ENCODE assay signal across 42 mouse cellular contexts in genomic region chr2:11612939-11613338, GRCm38 (mm10). TPM values are rescaled to one million over a fixed set of nuclear protein-coding genes. Genes with fewer than 3 reads are reported as not detected.
"Had no signal": no experiment of that assay in that cellular context is flagged by ENCODE, and none has a peak within 500 bp of the region (broad histone marks: within the 10 kb centered on the region; RNA-seq: fewer than 3 reads in every experiment).

No protein-coding gene starts in this region.

RNA-seq across cellular contexts. Expression of gene Gm17490, which starts 13.1 kb away (rescaled TPM):
- total RNA-seq: heart, postnatal 10 days; heart, postnatal 14 days; heart, postnatal 25 days; heart, postnatal 36 days; heart, postnatal 4 days; hematopoietic stem cell, adult 5-6 weeks; hindbrain, postnatal 0 days; layer of hippocampus, adult 18-20 months; layer of hippocampus, adult 2 months; layer of hippocampus, adult 8-10 months; layer of hippocampus, postnatal 10 days; layer of hippocampus, postnatal 14 days; layer of hippocampus, postnatal 25 days; layer of hippocampus, postnatal 36 days; left cerebral cortex, adult 18-20 months; left cerebral cortex, adult 2 months; left cerebral cortex, adult 8-10 months had no signal
- polyA plus RNA-seq: heart, embryonic 11.5 days; heart, embryonic 12.5 days; heart, embryonic 13.5 days; heart, embryonic 14.5 days; heart, embryonic 15.5 days; heart, embryonic 16.5 days; heart, postnatal 0 days; hindbrain, embryonic 10.5 days; hindbrain, embryonic 11.5 days; hindbrain, embryonic 12.5 days; hindbrain, embryonic 13.5 days; hindbrain, embryonic 14.5 days; hindbrain, embryonic 15.5 days; hindbrain, embryonic 16.5 days; hindbrain, postnatal 0 days; inflammation-experienced regulatory T-cells, adult 6 months; intestine, embryonic 14.5 days; intestine, embryonic 15.5 days; intestine, embryonic 16.5 days; intestine, postnatal 0 days; kidney, adult 2 months; kidney, embryonic 14.5 days; kidney, embryonic 15.5 days; kidney, embryonic 16.5 days; kidney, postnatal 0 days; large intestine, adult 2 months had no signal

RNA-seq across cellular contexts. Expression of gene Il2ra, which starts 29.7 kb away (rescaled TPM):
- total RNA-seq: heart, postnatal 4 days; hindbrain, postnatal 0 days; layer of hippocampus, postnatal 10 days had no signal
- polyA plus RNA-seq: heart, embryonic 11.5 days; heart, embryonic 12.5 days; heart, embryonic 14.5 days; heart, postnatal 0 days; hindbrain, embryonic 10.5 days; hindbrain, embryonic 11.5 days; hindbrain, embryonic 12.5 days; hindbrain, embryonic 14.5 days; intestine, embryonic 14.5 days; kidney, embryonic 14.5 days; kidney, embryonic 15.5 days; kidney, embryonic 16.5 days; kidney, postnatal 0 days had no signal
